Mouse (Mus musculus): ENCODE data around the gene Ptgdr. TPM values are rescaled to one million over a fixed set of nuclear protein-coding genes. Genes with fewer than 3 reads are reported as not detected.
"Not testable (repeated sequence)": the region's sequence is repeated elsewhere in the genome, so short reads cannot be mapped to it uniquely, and the experiment has no call there.

Gene Ptgdr
- polyA plus RNA-seq (2012; rRNA removed): 0.05 TPM in 1 of 2 replicates, not detected in the other

- no peak for DNase-seq (ENCODE audit: low read depth)
Measured at GRCm38 (mm10) chr14:44858868-44859613, at the start of gene Ptgdr. Gene Ptgdr, minus strand, starts transcription at chr14:44859375.

GRCm38 (mm10) chr14:44907774-44908173, 48.6 kb upstream of the Ptgdr start:
- DNase-seq (ENCODE audit: low read depth): no peak

- peak; percentile 56 for DNase-seq (ENCODE audit: low read depth)
Measured at GRCm38 (mm10) chr14:44904199-44904598, 45.0 kb upstream of the Ptgdr start.

- DNase-seq (ENCODE audit: low read depth): not testable (repeated sequence)
Measured at GRCm38 (mm10) chr14:44901735-44902134, 42.6 kb upstream of the Ptgdr start.

GRCm38 (mm10) chr14:44891387-44892132, 32.4 kb upstream of the Ptgdr start:
- DNase-seq (ENCODE audit: low read depth): no peak

- DNase-seq (ENCODE audit: low read depth): peak; percentile 76
Measured at GRCm38 (mm10) chr14:44869686-44870085, 10.5 kb upstream of the Ptgdr start.

- peak; percentile 87 for DNase-seq (ENCODE audit: low read depth)
Measured at GRCm38 (mm10) chr14:44865661-44866060, 6.5 kb upstream of the Ptgdr start.

GRCm38 (mm10) chr14:44863086-44863485, 3.9 kb upstream of the Ptgdr start:
- DNase-seq (ENCODE audit: low read depth): peak; percentile 46

- DNase-seq (ENCODE audit: low read depth): no peak
Measured at GRCm38 (mm10) chr14:44861161-44861560, 2.0 kb upstream of the Ptgdr start.

- DNase-seq (ENCODE audit: low read depth): no peak
Measured at GRCm38 (mm10) chr14:44858372-44858771, 803 bp downstream of the Ptgdr start.

- DNase-seq (ENCODE audit: low read depth): not testable (repeated sequence)
Measured at GRCm38 (mm10) chr14:44850637-44851036, 8.5 kb downstream of the Ptgdr start.

- DNase-seq (ENCODE audit: low read depth): no peak
Measured at GRCm38 (mm10) chr14:44847740-44848139, 11.4 kb downstream of the Ptgdr start.

- no peak for DNase-seq (ENCODE audit: low read depth)
Measured at GRCm38 (mm10) chr14:44846558-44847263, 12.5 kb downstream of the Ptgdr start.

- no peak for DNase-seq (ENCODE audit: low read depth)
Measured at GRCm38 (mm10) chr14:44843768-44844755, 15.1 kb downstream of the Ptgdr start.

GRCm38 (mm10) chr14:44838685-44839084, 20.5 kb downstream of the Ptgdr start:
- DNase-seq (ENCODE audit: low read depth): no peak

- DNase-seq (ENCODE audit: low read depth): no peak
Measured at GRCm38 (mm10) chr14:44835132-44835531, 24.0 kb downstream of the Ptgdr start.

GRCm38 (mm10) chr14:44834134-44834533, 25.0 kb downstream of the Ptgdr start:
- not testable (repeated sequence) for DNase-seq (ENCODE audit: low read depth)

GRCm38 (mm10) chr14:44833096-44833495, 26.1 kb downstream of the Ptgdr start:
- not testable (repeated sequence) for DNase-seq (ENCODE audit: low read depth)

- peak; percentile 68 for DNase-seq (ENCODE audit: low read depth)
Measured at GRCm38 (mm10) chr14:44827736-44828135, 31.4 kb downstream of the Ptgdr start.

GRCm38 (mm10) chr14:44821177-44822057, 37.8 kb downstream of the Ptgdr start:
- DNase-seq (ENCODE audit: low read depth): no peak

All from gonadal fat pad, adult 2 months (tissue).